Mouse (Mus musculus) stomach, embryonic 14.5 days (tissue): ENCODE measurements at regions not wholly inside any gene's neighbourhood (a gene's known extent, or its start where the extent isn't known, plus 50 kb on each side); places are given as distances from the start of the nearest gene placed in this dataset.
"Not testable (repeated sequence)": the region's sequence is repeated elsewhere in the genome, so short reads cannot be mapped to it uniquely, and the experiment has no call there.

Source experiments
- ATAC-seq: fragments of 200-750 bp; cut with Nextera tagmentation; 2 replicates; pipeline ENCODE4 v1.8.0; 2017; ENCODE audit warnings: low read depth, moderate TSS enrichment; ENCODE audit not compliant: insufficient number of reproducible peaks, insufficient read depth, low FRiP score
- H3K27ac ChIP-seq: fragments of 300-500 bp; sonication (generic); 2 replicates; pipeline ENCODE4 v1.5.1; 2014; ENCODE audit warnings: mild to moderate bottlenecking, low read length, moderate library complexity, mixed read lengths
- H3K27me3 ChIP-seq: fragments of 300-500 bp; sonication (generic); 2 replicates; pipeline ENCODE4 v1.6.1; 2014; ENCODE audit warnings: low read length, control low read depth, mixed read lengths; ENCODE audit not compliant: control insufficient read depth, insufficient read depth
- H3K36me3 ChIP-seq: fragments of 300-500 bp; sonication (generic); 2 replicates; pipeline ENCODE4 v1.6.1; 2014; ENCODE audit warnings: mild to moderate bottlenecking, control low read depth, low read length, moderate library complexity, mixed read lengths; ENCODE audit not compliant: control insufficient read depth, insufficient read depth
- H3K4me1 ChIP-seq: fragments of 300-500 bp; sonication (generic); 2 replicates; pipeline ENCODE4 v1.6.1; 2014; ENCODE audit warnings: low read length, control low read depth, mixed read lengths; ENCODE audit not compliant: control insufficient read depth, insufficient read depth
- H3K4me2 ChIP-seq: fragments of 300-500 bp; sonication (generic); replicated peaks from 2 replicates; pipeline ENCODE4 v1.6.1; 2014; ENCODE audit warnings: low read depth, low read length, control low read depth
- H3K4me3 ChIP-seq: fragments of 300-500 bp; sonication (generic); 2 replicates; pipeline ENCODE4 v1.5.1; 2014; ENCODE audit warnings: low read depth, low read length, control low read depth
- H3K9ac ChIP-seq: fragments of 300-500 bp; sonication (generic); replicated peaks from 2 replicates; pipeline ENCODE4 v1.6.1; 2014; ENCODE audit warnings: low read depth, mild to moderate bottlenecking, control low read depth, low read length, moderate library complexity, mixed read lengths
- H3K9me3 ChIP-seq: fragments of 300-500 bp; sonication (generic); 2 replicates; pipeline ENCODE4 v1.6.1; 2016; ENCODE audit warnings: low read depth, low read length, control low read depth; ENCODE audit not compliant: control insufficient read depth
- WGBS: fragments of 180-500 bp; shearing (Covaris S2); extraction: QIAGEN DNeasy Blood & Tissue Kit; methylation state at CpG from one replicate; pipeline ENCODE4 v1.1.7; 2014; 5-methylcytosine and 5-hydroxymethylcytosine counted together

DNA sequence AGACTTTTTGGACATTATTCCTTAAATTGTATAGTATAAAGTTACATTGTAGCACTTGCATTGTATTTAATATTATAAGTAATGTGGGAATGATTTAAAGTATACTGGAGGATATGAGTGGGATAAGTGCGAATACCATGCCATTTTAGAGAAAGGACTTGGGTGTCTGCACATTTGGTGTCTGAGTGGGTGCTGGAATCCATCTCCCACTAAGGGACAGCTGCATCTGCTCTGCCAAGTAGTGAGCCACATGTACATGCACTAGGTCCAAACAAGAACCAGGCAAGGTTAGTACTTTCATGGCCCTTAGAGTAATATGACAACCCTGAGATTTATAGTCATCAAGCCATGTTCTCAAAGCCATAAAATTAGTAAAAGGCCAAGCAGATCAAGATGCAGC, 146.0 kb upstream of the Pcsk5 start:
- Histone ChIP-seq H3K9me3 (no peaks in the 10 kb centered on the region), H3K4me2 (no peak overlapping the region), H3K36me3 (no peaks in the 10 kb centered on the region), H3K27ac (no peak overlapping the region), H3K4me1 (no peaks in the 10 kb centered on the region), H3K9ac (no peak overlapping the region), H3K4me3 (no peak overlapping the region), H3K27me3 (no peaks in the 10 kb centered on the region)
- ATAC-seq: no peak
- WGBS: 81% methylated on average over 1 of the region's 1 CpGs

DNA sequence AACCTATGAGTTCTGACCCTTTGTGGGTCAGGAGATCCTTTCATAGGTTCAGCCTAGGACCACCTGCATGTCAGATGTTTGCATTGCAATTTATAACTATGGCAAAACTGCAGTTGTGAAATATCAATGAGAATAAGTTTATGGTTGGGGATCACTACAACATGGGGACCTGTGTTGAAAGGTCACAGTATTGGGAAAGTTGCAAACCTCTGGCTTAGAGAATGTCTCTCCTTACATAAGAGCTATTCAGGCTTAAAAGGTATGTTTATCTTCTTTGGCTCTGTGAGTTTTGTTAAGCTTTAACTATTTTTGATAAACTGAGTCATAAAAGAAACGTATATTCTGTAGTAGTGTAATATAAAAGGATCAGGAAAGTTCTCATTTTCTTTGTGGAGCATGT, 128.1 kb upstream of the Pcsk5 start:
- WGBS: 64% methylated on average over 1 of the region's 1 CpGs
- Histone ChIP-seq H3K27ac (no peak overlapping the region), H3K9me3 (no peaks in the 10 kb centered on the region)

DNA sequence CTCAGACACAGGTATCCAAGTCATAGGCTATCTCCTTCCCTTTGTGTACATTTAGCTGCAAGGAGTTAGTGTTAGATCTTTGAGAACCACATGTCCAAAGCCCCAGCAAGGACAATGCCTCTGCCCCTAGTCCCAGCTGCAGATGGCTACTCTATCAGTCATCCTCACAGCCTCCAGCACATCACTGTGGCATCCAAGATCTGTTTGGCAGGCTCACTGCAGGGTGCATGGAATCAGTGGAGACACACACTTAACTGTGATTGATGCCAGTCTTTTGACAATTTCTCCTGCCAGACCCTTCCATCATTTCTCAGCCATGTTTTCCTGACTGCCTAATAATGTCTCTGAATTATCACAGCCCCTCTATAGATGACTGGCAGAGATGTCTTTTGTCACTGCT, 121.0 kb upstream of the Pcsk5 start:
- Histone ChIP-seq H3K4me3 (no peak overlapping the region), H3K27me3 (no peaks in the 10 kb centered on the region), H3K4me2 (no peak overlapping the region), H3K9me3 (no peaks in the 10 kb centered on the region), H3K4me1 (no peaks in the 10 kb centered on the region), H3K27ac (no peak overlapping the region), H3K36me3 (no peaks in the 10 kb centered on the region), H3K9ac (no peak overlapping the region)
- no peak for ATAC-seq

More for the DNA sequence above, 128.1 kb upstream of the Pcsk5 start:
- H3K4me2 ChIP-seq: no peak overlapping the region
- ATAC-seq: no peak
- H3K4me1 ChIP-seq: no peaks in the 10 kb centered on the region
- H3K9ac ChIP-seq: no peak overlapping the region
- no peaks in the 10 kb centered on the region for H3K36me3 ChIP-seq
- no peak overlapping the region for H3K4me3 ChIP-seq
- H3K27me3 ChIP-seq: no peaks in the 10 kb centered on the region

DNA sequence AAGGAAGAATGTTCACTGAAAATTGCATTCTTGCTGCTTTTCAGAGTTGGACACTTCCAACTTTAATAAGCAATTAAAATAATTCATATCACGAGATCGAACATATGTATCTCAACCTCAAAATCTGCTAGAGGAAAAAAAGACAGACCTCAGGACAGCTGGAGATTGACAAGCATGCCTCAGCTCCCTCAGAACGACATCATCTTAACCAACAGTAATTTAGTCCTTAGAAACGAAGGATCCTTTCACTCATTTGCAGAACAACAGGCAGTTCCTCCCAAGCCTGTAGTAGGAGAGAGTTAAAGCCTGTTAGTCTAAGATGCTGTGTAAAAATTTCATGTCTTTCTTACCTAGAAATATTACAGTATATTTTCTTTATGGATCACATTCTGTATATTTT, 95.2 kb upstream of the Pcsk5 start:
- Histone ChIP-seq H3K4me3 (no peak overlapping the region), H3K4me2 (no peak overlapping the region), H3K9me3 (no peaks in the 10 kb centered on the region), H3K27me3 (no peaks in the 10 kb centered on the region), H3K4me1 (no peaks in the 10 kb centered on the region), H3K9ac (no peak overlapping the region), H3K27ac (no peak overlapping the region), H3K36me3 (no peaks in the 10 kb centered on the region)
- 75% methylated on average over 4 of the region's 4 CpGs for WGBS
- no peak for ATAC-seq

DNA sequence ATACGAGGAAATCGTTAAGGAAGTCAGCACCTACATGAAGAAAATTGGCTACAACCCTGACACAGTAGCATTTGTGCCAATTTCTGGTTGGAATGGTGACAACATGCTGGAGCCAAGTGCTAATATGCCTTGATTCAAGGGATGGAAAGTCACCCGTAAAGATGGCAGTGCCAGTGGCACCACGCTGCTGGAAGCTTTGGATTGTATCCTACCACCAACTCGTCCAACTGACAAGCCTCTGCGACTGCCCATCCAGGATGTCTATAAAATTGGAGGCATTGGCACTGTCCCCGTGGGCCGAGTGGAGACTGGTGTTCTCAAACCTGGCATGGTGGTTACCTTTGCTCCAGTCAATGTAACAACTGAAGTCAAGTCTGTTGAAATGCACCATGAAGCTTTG, 89.7 kb upstream of the Pcsk5 start:
- H3K36me3 ChIP-seq, H3K4me3 ChIP-seq, H3K27ac ChIP-seq, H3K27me3 ChIP-seq, ATAC-seq, H3K4me2 ChIP-seq, H3K9ac ChIP-seq, H3K4me1 ChIP-seq, H3K9me3 ChIP-seq: not testable (repeated sequence)
- 95% methylated on average over 8 of the region's 8 CpGs for WGBS

GRCm38 (mm10) chr19:17907579-17907978, 70.1 kb upstream of the Pcsk5 start:
- Histone ChIP-seq H3K4me3 (no peak overlapping the region), H3K4me1 (no peaks in the 10 kb centered on the region), H3K9me3 (no peaks in the 10 kb centered on the region), H3K36me3 (no peaks in the 10 kb centered on the region), H3K4me2 (no peak overlapping the region), H3K9ac (no peak overlapping the region), H3K27ac (no peak overlapping the region), H3K27me3 (no peaks in the 10 kb centered on the region)
- ATAC-seq: no peak
- WGBS: 61% methylated on average over 1 of the region's 1 CpGs

- ATAC-seq: no peak
- Histone ChIP-seq H3K4me3 (no peak overlapping the region), H3K4me2 (no peak overlapping the region), H3K9me3 (no peaks in the 10 kb centered on the region), H3K4me1 (no peaks in the 10 kb centered on the region), H3K27ac (no peak overlapping the region), H3K27me3 (no peaks in the 10 kb centered on the region), H3K36me3 (no peaks in the 10 kb centered on the region), H3K9ac (no peak overlapping the region)
- WGBS: 73% methylated on average over 3 of the region's 3 CpGs
Measured at GRCm38 (mm10) chr19:17904120-17904519, 66.7 kb upstream of the Pcsk5 start.

- H3K4me1 ChIP-seq: no peaks in the 10 kb centered on the region
- H3K36me3 ChIP-seq: no peaks in the 10 kb centered on the region
- ATAC-seq: no peak
- no peak overlapping the region for H3K4me2 ChIP-seq
- H3K27me3 ChIP-seq: no peaks in the 10 kb centered on the region
- H3K9me3 ChIP-seq: no peaks in the 10 kb centered on the region
- no peak overlapping the region for H3K27ac ChIP-seq
- no peak overlapping the region for H3K4me3 ChIP-seq
- no peak overlapping the region for H3K9ac ChIP-seq
Measured at GRCm38 (mm10) chr19:17892615-17893014, 55.2 kb upstream of the Pcsk5 start.
